Mouse (Mus musculus): ENCODE data around the gene Gpr137.

DNA sequence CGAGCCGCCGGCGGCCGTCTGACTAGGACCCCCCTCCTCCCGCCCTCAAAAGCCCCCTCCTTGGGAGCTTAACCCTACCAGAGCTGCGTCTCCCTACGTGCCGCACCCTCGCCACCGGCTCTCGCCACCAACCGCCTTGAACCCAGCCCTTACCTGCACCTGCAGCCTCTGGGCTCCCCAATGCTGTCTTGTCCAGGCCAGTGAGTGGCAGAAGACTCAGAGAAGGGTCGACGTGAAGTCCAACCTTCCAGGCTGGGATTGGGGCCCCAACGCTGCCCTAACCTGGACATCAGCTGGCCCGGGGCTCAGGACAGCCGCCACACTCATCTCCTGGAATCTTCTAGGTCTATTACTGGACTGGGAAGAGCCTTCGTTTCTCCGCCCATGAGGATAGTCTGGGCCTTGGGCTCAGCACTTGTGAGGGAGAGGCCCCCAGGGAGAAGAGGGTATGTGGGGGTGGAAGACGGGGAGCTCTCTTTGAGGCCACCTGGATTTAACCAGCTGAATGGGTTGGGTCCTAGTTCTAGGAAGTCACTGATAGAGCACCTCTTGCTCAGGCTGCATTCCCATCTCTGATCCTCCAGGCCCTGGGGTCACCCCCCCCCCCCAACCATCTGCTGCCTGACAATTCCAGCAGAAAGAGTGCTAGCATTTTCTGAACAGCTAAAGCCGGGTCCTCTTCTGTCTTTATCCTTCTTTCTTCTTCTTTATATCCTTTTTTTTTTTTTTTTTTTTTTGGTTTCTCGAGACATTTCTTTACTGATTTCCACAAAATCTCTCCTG lies 7.9 kb downstream of the Gpr137 start, which contains the start of gene Kcnk4:
- TF ChIP-seq POLR2AphosphoS5 (IDR thresholded peaks at IDR 0.05; ENCODE audit: insufficient replicate concordance, low read depth, low read length), result no peak
- no peak for TF ChIP-seq CTCF (IDR thresholded peaks at IDR 0.05; ENCODE audit: low read depth, low read length)
